Mouse (Mus musculus): ENCODE measurements around the gene Krtap4-9. TPM values are rescaled to one million over a fixed set of nuclear protein-coding genes. Genes with fewer than 3 reads are reported as not detected.
"Not testable (repeated sequence)": the region's sequence is repeated elsewhere in the genome, so short reads cannot be mapped to it uniquely, and the experiment has no call there.

Krtap4-9 gene
- not detected in 2 replicates for total RNA-seq (2015)
- not detected in 2 replicates for total RNA-seq (2017)

DNA sequence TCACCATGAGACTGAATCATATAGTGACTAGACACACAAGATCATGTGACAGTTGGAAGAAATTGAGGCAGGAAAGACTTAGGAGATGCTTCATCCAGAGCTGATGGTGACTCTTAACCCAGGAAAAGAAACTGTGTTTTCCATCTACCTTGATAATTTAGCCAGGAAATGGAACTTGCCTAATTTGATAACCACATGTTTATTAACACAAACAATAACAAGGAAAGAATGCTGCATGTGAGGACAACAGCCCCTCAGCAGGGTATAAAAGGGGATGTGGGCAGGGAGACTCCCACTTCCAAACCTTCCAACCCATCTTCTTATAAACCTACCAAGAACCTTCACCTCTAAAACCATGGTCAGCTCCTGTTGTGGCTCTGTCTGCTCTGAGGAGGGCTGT, at the start of gene Krtap4-9:
TSS of gene Krtap4-9 (plus strand) at position 301 of the 400 bp plus-strand sequence.
- not testable (repeated sequence) for ATAC-seq (ENCODE audit: poor library complexity, severe bottlenecking)

DNA sequence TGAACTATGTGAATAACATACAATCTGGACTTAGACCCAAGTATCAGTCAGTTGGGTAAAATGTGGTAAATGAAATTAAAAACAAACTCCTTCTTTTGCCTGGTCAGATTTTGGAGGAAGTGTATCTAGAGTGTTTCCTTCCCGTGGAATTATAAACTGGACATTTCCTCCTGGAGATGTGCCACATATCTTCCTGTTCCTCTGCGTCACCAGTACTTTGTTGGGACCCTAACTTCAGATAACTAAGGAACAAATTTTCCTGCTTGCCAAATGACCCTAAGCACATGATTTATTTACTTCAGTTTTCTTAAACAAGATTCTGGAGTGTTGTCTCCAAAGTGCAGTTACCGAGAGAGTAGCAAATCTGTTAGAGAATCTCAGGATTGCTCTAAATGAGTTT, 41.0 kb upstream of the Krtap4-9 start:
- no peak for ATAC-seq (ENCODE audit: poor library complexity, severe bottlenecking)

GRCm38 (mm10) chr11:99758877-99759276, 26.1 kb upstream of the Krtap4-9 start:
- ATAC-seq (ENCODE audit: poor library complexity, severe bottlenecking), result no peak

DNA sequence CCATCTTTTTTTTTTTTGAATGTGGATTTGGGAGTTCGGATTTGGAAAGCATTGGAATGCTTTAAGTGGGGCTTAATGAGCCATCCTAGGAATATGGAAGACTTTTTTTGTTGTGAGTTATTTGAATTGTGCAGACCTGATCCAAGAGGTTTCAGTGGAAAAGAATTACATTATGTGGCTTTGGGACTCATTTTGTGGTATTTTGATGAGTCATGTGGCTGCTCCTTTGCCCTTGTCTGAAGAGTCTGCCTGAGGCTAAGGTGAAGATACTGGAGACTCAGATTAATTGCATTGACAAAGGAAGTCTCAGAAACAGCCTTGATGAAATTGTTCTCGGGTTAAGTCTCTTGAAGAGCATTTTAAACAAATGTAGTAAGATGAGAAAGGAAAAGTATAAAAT, 16.6 kb upstream of the Krtap4-9 start:
- ATAC-seq (ENCODE audit: poor library complexity, severe bottlenecking), result no peak

- ATAC-seq (ENCODE audit: poor library complexity, severe bottlenecking), result not testable (repeated sequence)
These were observed 12.2 kb upstream of the Krtap4-9 start, which contains the start of gene Gm11595 for GRCm38 (mm10) chr11:99772813-99773212. Gm11595 (minus strand) TSS chr11:99772913.

DNA sequence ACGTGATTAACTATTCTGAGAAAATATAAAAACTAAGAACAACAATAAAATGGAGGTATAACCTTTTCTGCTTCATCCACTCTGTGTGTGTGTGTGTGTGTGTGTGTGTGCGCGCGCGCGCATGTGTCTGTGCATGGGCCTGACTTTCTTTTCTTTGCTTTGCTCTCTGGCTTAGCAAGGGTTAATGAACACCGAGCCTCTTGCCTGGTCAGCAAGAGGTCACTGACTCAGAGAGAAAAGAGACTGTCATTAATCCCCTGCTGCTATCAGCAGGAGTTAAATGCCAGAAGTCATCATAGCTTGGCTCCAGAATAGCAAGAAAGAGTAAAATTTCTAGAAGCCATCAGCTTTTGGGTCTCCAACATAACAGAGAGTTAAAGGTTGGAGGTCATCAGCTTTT, 6.6 kb upstream of the Krtap4-9 start:
- no peak for ATAC-seq (ENCODE audit: poor library complexity, severe bottlenecking)

- ATAC-seq (ENCODE audit: poor library complexity, severe bottlenecking), result no peak
These were observed 4.4 kb upstream of the Krtap4-9 start, which contains the start of gene Krtap4-8 for GRCm38 (mm10) chr11:99780604-99781003. Krtap4-8 (minus strand) TSS chr11:99780704.

DNA sequence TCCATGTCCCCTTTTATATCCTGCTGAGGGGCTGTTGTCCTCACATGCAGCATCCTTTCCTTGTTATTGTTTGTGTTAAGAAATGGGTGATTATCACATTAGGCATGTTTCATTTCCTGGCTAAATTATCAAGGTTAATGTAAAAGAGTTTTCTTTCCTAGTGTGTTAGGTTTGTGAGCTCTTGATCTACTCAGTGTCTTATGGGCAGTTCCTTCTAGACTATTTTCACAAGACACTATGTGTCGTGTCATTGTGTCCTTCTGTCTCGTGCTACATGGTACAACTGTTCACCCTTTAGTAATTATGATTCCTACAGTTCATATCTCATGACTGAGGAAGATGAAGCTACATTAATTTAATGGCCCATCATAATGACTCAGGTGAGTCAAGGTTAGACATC, 8.4 kb downstream of the Krtap4-9 start, which contains the start of gene Gm11596:
TSS of gene Gm11596 (minus strand) at position 101 of the 400 bp plus-strand sequence.
- ATAC-seq (ENCODE audit: poor library complexity, severe bottlenecking), result no peak

DNA sequence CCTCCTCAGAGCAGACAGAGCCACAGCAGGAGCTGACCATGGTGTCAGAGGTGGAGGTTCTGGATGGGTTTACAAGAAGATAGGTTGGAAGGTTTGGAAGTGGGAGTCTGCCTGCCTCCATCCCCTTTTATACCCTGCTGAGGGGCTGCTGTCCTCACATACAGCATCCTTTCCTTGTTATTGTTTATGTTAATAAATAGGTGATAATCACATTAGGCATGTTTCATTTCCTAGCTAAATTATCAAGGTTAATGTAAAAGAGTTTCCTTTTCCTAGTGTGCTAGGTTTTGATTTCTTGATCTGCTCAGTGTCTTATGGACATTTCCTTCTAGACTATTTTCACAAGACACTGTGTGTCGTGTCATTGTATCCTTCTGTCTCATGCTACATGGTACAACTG, 13.8 kb downstream of the Krtap4-9 start, which contains the start of gene Gm11569:
TSS of gene Gm11569 (minus strand) at position 101 of the 400 bp plus-strand sequence.
- not testable (repeated sequence) for ATAC-seq (ENCODE audit: poor library complexity, severe bottlenecking)

DNA sequence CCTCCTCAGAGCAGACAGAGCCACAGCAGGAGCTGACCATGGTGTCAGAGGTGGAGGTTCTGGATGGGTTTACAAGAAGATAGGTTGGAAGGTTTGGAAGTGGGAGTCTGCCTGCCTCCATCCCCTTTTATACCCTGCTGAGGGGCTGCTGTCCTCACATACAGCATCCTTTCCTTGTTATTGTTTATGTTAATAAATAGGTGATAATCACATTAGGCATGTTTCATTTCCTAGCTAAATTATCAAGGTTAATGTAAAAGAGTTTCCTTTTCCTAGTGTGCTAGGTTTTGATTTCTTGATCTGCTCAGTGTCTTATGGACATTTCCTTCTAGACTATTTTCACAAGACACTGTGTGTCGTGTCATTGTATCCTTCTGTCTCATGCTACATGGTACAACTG, 19.3 kb downstream of the Krtap4-9 start, which contains the start of gene Gm11554:
TSS of gene Gm11554 (minus strand) at position 101 of the 400 bp plus-strand sequence.
- not testable (repeated sequence) for ATAC-seq (ENCODE audit: poor library complexity, severe bottlenecking)

GRCm38 (mm10) chr11:99809792-99810191, 24.8 kb downstream of the Krtap4-9 start, which contains the start of gene Krtap4-13:
Krtap4-13 (minus strand) TSS chr11:99809892.
- ATAC-seq (ENCODE audit: poor library complexity, severe bottlenecking), result not testable (repeated sequence)

- not testable (repeated sequence) for ATAC-seq (ENCODE audit: poor library complexity, severe bottlenecking)
These were observed 30.6 kb downstream of the Krtap4-9 start, which contains the start of gene Gm11564 for GRCm38 (mm10) chr11:99815566-99815965. Gm11564 (minus strand) TSS chr11:99815666.

Other genes with a start within 250 kb of the Krtap4-9 start
Only the 30 nearest of the 43 such genes appear.
- not detected in 2 replicates for gene Krtap9-3, start 187.1 kb upstream of the Krtap4-9 start, total RNA-seq (2015)
- gene Krtap9-3, start 187.1 kb upstream of the Krtap4-9 start, total RNA-seq (2017), result not detected in 2 replicates
- not detected in 2 replicates for gene Gm11938, start 181.9 kb upstream of the Krtap4-9 start, total RNA-seq (2015)
- not detected in 2 replicates for gene Gm11938, start 181.9 kb upstream of the Krtap4-9 start, total RNA-seq (2017)
- gene Gm11937, start 175.0 kb upstream of the Krtap4-9 start, total RNA-seq (2015), result not detected in 2 replicates
- not detected in 2 replicates for gene Gm11937, start 175.0 kb upstream of the Krtap4-9 start, total RNA-seq (2017)
- gene Krtap2-4, start 170.4 kb upstream of the Krtap4-9 start, total RNA-seq (2015), result not detected in 2 replicates
- gene Krtap2-4, start 170.4 kb upstream of the Krtap4-9 start, total RNA-seq (2017), result not detected in 2 replicates
- not detected in 2 replicates for gene Gm11562, start 164.8 kb upstream of the Krtap4-9 start, total RNA-seq (2015)
- gene Gm11562, start 164.8 kb upstream of the Krtap4-9 start, total RNA-seq (2017), result not detected in 2 replicates
- not detected in 2 replicates for gene Krtap4-1, start 157.0 kb upstream of the Krtap4-9 start, total RNA-seq (2015)
- not detected in 2 replicates for gene Krtap4-1, start 157.0 kb upstream of the Krtap4-9 start, total RNA-seq (2017)
- not detected in 2 replicates for gene Krtap4-2, start 150.1 kb upstream of the Krtap4-9 start, total RNA-seq (2015)
- not detected in 2 replicates for gene Krtap4-2, start 150.1 kb upstream of the Krtap4-9 start, total RNA-seq (2017)
- not detected in 2 replicates for gene Krtap4-7, start 141.1 kb upstream of the Krtap4-9 start, total RNA-seq (2015)
- not detected in 2 replicates for gene Krtap4-7, start 141.1 kb upstream of the Krtap4-9 start, total RNA-seq (2017)
- not detected in 2 replicates for gene Gm11555, start 135.0 kb upstream of the Krtap4-9 start, total RNA-seq (2015)
- not detected in 2 replicates for gene Gm11555, start 135.0 kb upstream of the Krtap4-9 start, total RNA-seq (2017)
- gene Gm11563, start 126.2 kb upstream of the Krtap4-9 start, total RNA-seq (2015), result not detected in 2 replicates
- gene Gm11563, start 126.2 kb upstream of the Krtap4-9 start, total RNA-seq (2017), result not detected in 2 replicates
- gene Krtap4-6, start 119.2 kb upstream of the Krtap4-9 start, total RNA-seq (2015), result not detected in 2 replicates
- not detected in 2 replicates for gene Krtap4-6, start 119.2 kb upstream of the Krtap4-9 start, total RNA-seq (2017)
- gene Gm14190, start 94.5 kb upstream of the Krtap4-9 start, total RNA-seq (2015), result not detected in 2 replicates
- gene Gm14190, start 94.5 kb upstream of the Krtap4-9 start, total RNA-seq (2017), result not detected in 2 replicates
- gene Gm14180, start 50.9 kb upstream of the Krtap4-9 start, total RNA-seq (2015), result not detected in 2 replicates
- gene Gm14180, start 50.9 kb upstream of the Krtap4-9 start, total RNA-seq (2017), result not detected in 2 replicates
- not detected in 2 replicates for gene Gm11595, start 12.3 kb upstream of the Krtap4-9 start, total RNA-seq (2015)
- not detected in 2 replicates for gene Gm11595, start 12.3 kb upstream of the Krtap4-9 start, total RNA-seq (2017)
- gene Krtap4-8, start 4.5 kb upstream of the Krtap4-9 start, total RNA-seq (2015), result not detected in 2 replicates
- gene Krtap4-8, start 4.5 kb upstream of the Krtap4-9 start, total RNA-seq (2017), result not detected in 2 replicates
- not detected in 2 replicates for gene Gm11596, start 8.3 kb downstream of the Krtap4-9 start, total RNA-seq (2015)
- not detected in 2 replicates for gene Gm11596, start 8.3 kb downstream of the Krtap4-9 start, total RNA-seq (2017)
- not detected in 2 replicates for gene Gm11569, start 13.7 kb downstream of the Krtap4-9 start, total RNA-seq (2015)
- gene Gm11569, start 13.7 kb downstream of the Krtap4-9 start, total RNA-seq (2017), result not detected in 2 replicates
- gene Gm11554, start 19.2 kb downstream of the Krtap4-9 start, total RNA-seq (2015), result not detected in 2 replicates
- not detected in 2 replicates for gene Gm11554, start 19.2 kb downstream of the Krtap4-9 start, total RNA-seq (2017)
- gene Krtap4-13, start 24.7 kb downstream of the Krtap4-9 start, total RNA-seq (2015), result not detected in 2 replicates
- gene Krtap4-13, start 24.7 kb downstream of the Krtap4-9 start, total RNA-seq (2017), result not detected in 2 replicates
- gene Gm11564, start 30.5 kb downstream of the Krtap4-9 start, total RNA-seq (2015), result not detected in 2 replicates
- gene Gm11564, start 30.5 kb downstream of the Krtap4-9 start, total RNA-seq (2017), result not detected in 2 replicates
- gene 2300003K06Rik, start 52.9 kb downstream of the Krtap4-9 start, total RNA-seq (2015), result not detected in 2 replicates
- gene 2300003K06Rik, start 52.9 kb downstream of the Krtap4-9 start, total RNA-seq (2017), result not detected in 2 replicates
- gene Krtap4-16, start 66.4 kb downstream of the Krtap4-9 start, total RNA-seq (2015), result not detected in 2 replicates
- not detected in 2 replicates for gene Krtap4-16, start 66.4 kb downstream of the Krtap4-9 start, total RNA-seq (2017)
- not detected in 2 replicates for gene Gm11568, start 72.7 kb downstream of the Krtap4-9 start, total RNA-seq (2015)
- not detected in 2 replicates for gene Gm11568, start 72.7 kb downstream of the Krtap4-9 start, total RNA-seq (2017)
- not detected in 2 replicates for gene Gm11559, start 79.3 kb downstream of the Krtap4-9 start, total RNA-seq (2015)
- not detected in 2 replicates for gene Gm11559, start 79.3 kb downstream of the Krtap4-9 start, total RNA-seq (2017)
- not detected in 2 replicates for gene Krtap9-1, start 88.2 kb downstream of the Krtap4-9 start, total RNA-seq (2015)
- gene Krtap9-1, start 88.2 kb downstream of the Krtap4-9 start, total RNA-seq (2017), result not detected in 2 replicates
- gene Gm11567, start 94.0 kb downstream of the Krtap4-9 start, total RNA-seq (2015), result not detected in 2 replicates
- gene Gm11567, start 94.0 kb downstream of the Krtap4-9 start, total RNA-seq (2017), result not detected in 2 replicates
- not detected in 2 replicates for gene Krtap31-1, start 122.7 kb downstream of the Krtap4-9 start, total RNA-seq (2015)
- not detected in 2 replicates for gene Krtap31-1, start 122.7 kb downstream of the Krtap4-9 start, total RNA-seq (2017)
- not detected in 2 replicates for gene Gm11565, start 129.6 kb downstream of the Krtap4-9 start, total RNA-seq (2015)
- not detected in 2 replicates for gene Gm11565, start 129.6 kb downstream of the Krtap4-9 start, total RNA-seq (2017)
- not detected in 2 replicates for gene Krtap31-2, start 151.1 kb downstream of the Krtap4-9 start, total RNA-seq (2015)
- not detected in 2 replicates for gene Krtap31-2, start 151.1 kb downstream of the Krtap4-9 start, total RNA-seq (2017)
- not detected in 2 replicates for gene Krtap9-5, start 163.3 kb downstream of the Krtap4-9 start, total RNA-seq (2015)
- gene Krtap9-5, start 163.3 kb downstream of the Krtap4-9 start, total RNA-seq (2017), result not detected in 2 replicates

All from megakaryocyte, adult 5-6 weeks (primary cell).